Mouse (Mus musculus) liver, adult (tissue): Measurements from ENCODE around the gene Zfp787.

Source experiments
- GATA4 ChIP-seq: IDR thresholded peaks from 2 replicates; pipeline ENCODE4 v1.6.1; 2014; ENCODE audit warnings: mild to moderate bottlenecking, low read length; ENCODE audit not compliant: insufficient replicate concordance

Gene Zfp787

GRCm38 (mm10) chr7:6155901-6156411, at the start of gene Zfp787:
TSS of gene Zfp787 (minus strand) at chr7:6155997.
- TF ChIP-seq GATA4: no peak; the same call in 1 of the 2 replicates

GRCm38 (mm10) chr7:6204200-6204599, 48.4 kb upstream of the Zfp787 start:
- no peak for TF ChIP-seq GATA4

GRCm38 (mm10) chr7:6196790-6197189, 41.0 kb upstream of the Zfp787 start, which contains the start of gene Galp:
TSS of gene Galp (plus strand) at chr7:6197090.
- TF ChIP-seq GATA4: no peak

DNA sequence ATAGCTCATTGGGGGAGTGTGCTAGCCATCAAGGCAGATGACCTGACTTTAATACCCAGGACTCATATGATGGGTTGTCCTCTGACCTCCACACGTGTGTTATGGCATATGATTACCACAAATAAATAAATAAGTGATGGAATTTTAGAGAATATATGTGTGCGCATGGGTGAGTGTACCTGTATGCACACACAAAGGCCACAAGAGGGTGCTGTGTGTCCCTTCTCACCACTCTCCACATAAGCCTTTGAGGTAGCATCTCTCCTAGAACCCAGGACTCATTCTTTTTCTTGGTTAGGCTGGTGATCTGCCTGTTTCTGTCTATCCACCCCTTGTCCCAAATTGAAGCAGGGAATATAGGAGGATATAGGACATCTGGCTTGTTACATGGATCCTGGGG, 40.0 kb upstream of the Zfp787 start:
- TF ChIP-seq GATA4: no peak

DNA sequence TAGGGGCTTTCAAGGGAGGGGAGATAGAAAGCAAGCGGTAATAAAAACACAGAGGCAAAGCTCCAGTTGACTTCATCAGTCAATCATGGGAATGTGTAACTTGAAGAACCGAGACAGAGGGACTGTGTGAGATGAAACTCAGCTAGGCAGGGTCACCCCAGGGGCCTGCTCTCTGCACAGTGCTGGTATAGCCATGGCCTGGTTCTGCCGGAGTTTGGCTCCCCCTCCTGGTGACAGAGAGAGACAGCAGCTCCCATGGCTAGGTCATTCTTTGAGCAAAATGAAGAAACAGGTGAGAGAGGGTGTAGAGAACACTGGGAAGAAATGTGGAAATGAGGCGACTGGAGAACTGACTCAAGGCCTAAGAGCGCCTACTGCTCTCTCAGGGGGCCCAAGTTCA, 38.3 kb upstream of the Zfp787 start:
- TF ChIP-seq GATA4: no peak

GRCm38 (mm10) chr7:6191376-6191775, 35.6 kb upstream of the Zfp787 start:
- no peak for TF ChIP-seq GATA4

DNA sequence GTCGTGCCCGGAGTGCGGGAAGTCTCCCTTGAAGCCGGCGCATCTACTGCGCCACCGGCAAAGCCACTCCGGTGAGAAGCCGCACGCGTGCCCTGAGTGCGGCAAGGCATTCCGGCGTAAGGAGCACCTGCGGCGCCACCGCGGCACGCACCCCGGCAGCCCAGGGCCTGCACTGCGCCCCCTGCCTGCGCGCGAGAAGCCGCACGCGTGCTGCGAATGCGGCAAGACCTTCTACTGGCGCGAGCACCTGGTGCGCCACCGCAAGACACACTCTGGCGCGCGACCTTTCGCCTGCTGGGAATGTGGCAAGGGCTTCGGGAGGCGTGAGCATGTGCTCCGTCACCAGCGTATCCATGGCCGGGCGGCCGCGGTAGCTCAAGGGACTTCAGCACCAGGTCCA, 33.7 kb upstream of the Zfp787 start:
- no peak for TF ChIP-seq GATA4

DNA sequence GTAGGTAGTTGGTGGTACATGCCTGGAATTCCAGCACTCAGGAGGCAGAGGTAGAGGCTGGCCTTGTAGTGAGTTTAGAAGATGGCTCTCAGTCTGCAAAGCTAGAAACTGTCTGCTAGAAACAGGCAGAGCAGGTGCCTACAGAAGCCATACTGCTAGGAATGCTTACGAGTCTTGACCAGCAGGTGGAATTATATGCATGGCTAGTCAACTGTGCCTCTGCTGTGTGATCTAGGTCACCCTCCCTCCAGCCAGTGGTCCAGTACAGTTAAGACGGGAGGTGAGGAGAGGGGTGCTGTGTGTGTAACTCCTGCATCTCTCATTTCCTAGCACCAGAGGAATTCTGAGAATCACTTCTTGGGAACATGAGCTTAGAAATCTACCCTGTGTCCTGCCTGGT, 31.0 kb upstream of the Zfp787 start:
- no peak for TF ChIP-seq GATA4

DNA sequence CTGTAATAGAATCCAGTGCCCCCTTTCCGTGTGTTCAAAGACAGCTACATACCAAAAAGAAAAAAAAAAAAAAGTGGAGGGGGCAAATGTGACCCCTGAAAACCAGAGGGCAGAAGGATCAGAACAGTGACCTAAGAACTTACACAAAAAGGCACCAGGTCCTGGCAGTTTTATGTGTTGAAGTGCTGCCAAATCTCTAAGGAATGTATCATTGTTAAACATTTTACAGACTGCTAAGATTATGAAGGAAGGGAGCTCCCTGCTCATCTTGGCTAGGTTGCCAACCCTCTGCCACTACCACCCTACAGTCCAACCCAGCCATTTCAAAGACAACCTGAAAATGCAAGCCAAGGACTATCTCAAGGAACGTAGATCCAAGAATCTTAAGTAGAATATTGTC, 30.4 kb upstream of the Zfp787 start:
- TF ChIP-seq GATA4: no peak

GRCm38 (mm10) chr7:6185391-6185790, 29.6 kb upstream of the Zfp787 start:
- TF ChIP-seq GATA4: no peak

- TF ChIP-seq GATA4: no peak
These were observed 28.7 kb upstream of the Zfp787 start for GRCm38 (mm10) chr7:6184521-6184920.

GRCm38 (mm10) chr7:6183802-6184201, 28.0 kb upstream of the Zfp787 start:
- TF ChIP-seq GATA4: no peak

- TF ChIP-seq GATA4: no peak
These were observed 27.1 kb upstream of the Zfp787 start for GRCm38 (mm10) chr7:6182882-6183281.

DNA sequence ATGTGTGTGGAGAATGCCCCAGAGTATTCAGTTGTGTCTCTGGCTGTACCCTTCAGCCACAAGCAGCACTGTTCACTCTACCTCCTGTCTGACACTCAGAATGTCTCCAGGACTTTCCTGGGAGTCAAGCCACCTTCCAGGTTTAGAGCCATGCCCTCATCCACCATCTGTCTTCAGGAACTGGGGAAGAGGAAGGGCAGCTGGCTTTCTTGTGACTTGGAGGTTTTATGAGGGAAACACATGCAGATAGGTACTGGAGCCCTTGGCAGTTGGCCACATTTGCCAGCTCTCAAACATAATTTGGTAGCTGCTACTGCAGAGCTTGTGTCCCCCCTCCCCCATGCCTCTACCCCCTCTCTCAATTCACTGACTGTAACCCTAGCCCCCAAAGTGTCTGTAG, 23.2 kb upstream of the Zfp787 start:
- TF ChIP-seq GATA4: no peak

GRCm38 (mm10) chr7:6173872-6174271, 18.1 kb upstream of the Zfp787 start:
- no peak for TF ChIP-seq GATA4

GRCm38 (mm10) chr7:6172674-6173244, 17.0 kb upstream of the Zfp787 start:
- TF ChIP-seq GATA4: no peak

GRCm38 (mm10) chr7:6172006-6172649, 16.3 kb upstream of the Zfp787 start, which contains the start of gene Zfp444:
TSS of gene Zfp444 (plus strand) at chr7:6172226.
- no peak for TF ChIP-seq GATA4

- TF ChIP-seq GATA4: no peak
These were observed 15.7 kb upstream of the Zfp787 start for GRCm38 (mm10) chr7:6171444-6172005.
